Mouse (Mus musculus): ENCODE results near the gene Hace1. TPM values are rescaled to one million over a fixed set of nuclear protein-coding genes. Genes with fewer than 3 reads are reported as not detected.
"Not testable (repeated sequence)": the region's sequence is repeated elsewhere in the genome, so short reads cannot be mapped to it uniquely, and the experiment has no call there.

Hace1 gene
- 26.5 and 35.3 TPM in 2 replicates for total RNA-seq (2017)

DNA sequence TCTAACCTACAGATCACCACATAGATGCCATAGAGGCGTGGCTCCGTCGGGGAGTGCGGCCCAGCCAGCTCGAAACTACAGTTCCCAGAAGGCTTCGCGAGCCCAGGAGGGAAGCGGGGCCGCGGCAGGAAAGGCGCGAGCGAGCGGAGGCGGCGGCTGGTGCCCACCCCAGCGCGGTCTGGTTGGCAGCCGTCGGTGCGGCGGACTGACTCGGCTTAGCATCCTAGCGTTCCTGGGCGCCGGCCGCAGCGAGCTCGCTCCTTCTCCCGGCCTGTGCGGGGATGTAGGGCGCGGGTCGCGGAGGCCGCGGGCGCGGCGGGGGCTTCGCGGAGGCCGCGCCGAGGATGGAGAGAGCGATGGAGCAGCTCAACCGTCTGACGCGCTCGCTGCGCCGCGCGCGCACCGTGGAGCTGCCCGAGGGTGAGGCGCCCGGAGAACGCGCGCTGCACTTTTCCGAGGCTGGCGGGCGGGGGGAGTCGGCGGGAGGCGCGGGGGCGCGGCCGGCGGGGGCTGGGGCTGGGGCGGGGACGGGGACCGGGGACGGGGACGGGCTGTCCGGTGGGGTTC lies at the start of gene Hace1:
TSS of gene Hace1 (plus strand) at position 99 of the 567 bp plus-strand sequence.
- ATAC-seq (replicated peaks; ENCODE audit: low read depth, poor library complexity, severe bottlenecking): peak; percentile 98

DNA sequence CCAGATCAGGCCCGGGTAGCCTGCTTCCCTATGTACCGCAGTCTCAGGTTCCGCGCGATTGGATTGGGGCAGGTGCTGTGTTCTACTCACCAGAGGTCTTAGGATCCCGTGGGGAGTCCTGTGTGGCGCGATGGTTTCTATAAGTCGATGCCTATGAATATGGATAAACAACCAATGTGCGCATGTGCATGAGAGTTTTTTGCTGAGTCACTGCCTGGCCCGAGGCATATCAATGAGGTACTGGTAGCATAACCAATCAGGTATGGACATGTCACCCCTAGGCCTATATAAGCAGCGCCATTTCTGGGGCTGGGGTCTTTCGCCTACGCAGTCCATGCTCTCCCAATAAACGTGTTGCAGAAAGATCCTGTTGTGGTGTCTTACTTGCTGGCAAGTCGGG lies 40.3 kb upstream of the Hace1 start:
- ATAC-seq (replicated peaks; ENCODE audit: low read depth, poor library complexity, severe bottlenecking): not testable (repeated sequence)

DNA sequence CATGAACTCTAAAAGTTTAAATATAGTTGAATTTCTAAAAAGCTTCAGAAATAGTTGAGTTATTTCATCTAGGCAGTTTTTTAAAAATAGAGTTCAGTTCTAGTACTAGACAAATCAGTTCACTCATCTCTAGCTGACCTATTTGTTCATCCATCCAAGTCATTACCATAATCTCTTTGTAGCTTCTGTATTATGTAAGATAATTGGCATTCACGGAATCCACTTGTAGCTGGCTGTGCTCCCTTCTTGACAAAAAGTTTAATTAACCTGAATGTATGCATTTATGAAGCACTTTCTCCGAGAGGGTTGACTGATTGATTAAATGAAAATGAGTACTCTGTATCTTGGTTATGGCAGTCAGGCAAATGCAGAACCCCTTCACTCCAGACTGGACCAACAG lies 34.9 kb upstream of the Hace1 start:
- ATAC-seq (replicated peaks; ENCODE audit: low read depth, poor library complexity, severe bottlenecking): no peak

DNA sequence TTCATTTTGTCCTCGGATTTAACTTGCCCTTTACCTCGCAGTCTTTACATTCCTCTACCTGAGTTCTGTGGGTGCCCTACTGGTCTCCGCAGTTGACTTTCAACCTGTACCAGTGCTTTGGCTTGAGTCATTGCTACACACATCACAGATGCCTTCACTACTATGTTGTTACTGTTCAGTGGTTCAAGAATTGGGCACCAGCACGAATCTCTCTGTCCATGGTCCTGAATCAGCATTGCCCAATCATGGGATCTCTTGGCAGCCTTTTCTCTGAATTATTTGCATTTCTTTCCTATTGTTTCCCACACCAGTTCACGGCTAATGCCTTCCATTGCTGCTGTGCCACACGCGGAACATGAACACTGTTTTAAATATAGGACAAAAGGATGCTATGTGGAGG lies 30.8 kb upstream of the Hace1 start:
- peak; percentile 93 for ATAC-seq (replicated peaks; ENCODE audit: low read depth, poor library complexity, severe bottlenecking)

DNA sequence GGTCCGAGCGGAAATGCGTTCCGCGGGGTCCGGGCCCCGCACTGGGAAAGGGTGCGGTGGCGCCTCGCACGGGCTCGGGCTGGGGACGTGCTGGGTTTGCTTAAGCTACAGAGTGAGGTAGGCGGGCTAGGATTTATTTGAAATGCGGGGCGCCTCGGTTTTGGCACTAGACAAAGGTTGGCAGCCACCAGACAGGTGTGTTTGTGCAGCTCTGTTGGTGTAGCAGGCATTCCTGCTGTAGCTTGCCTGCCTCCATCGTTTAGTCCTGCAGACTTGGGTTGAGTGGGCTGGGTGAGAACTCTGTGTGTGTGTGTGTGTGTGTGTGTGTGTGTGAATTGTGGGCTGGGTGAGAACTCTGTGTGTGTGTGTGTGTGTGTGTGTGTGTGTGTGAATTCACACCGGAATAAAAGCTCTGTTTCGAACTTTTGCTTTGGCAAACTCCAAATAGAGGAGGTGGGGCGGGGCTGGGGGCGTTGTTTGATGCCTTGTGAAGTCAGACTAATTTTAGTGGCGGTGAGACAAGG lies 731 bp downstream of the Hace1 start:
- peak; percentile 35 for ATAC-seq (replicated peaks; ENCODE audit: low read depth, poor library complexity, severe bottlenecking)

DNA sequence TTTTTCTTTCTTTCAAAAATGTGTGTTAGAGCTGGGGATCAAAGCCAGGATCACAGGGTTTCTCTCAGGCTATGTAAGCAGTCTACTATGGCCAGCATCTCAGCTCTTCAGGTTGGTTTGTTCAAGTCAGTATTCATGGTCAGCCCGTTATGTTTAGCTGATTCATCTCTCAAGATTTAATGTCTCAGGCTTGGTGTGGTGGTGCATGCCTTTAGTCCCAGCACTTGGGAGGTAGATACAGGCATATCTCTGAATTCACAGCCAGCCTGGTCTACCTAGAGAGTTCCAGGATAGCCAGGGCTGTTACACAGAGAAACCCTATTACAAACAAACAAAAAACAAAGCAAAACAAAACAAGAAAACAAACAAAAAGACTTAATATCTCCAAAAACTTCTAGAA lies 5.7 kb downstream of the Hace1 start:
- no peak for ATAC-seq (replicated peaks; ENCODE audit: low read depth, poor library complexity, severe bottlenecking)

DNA sequence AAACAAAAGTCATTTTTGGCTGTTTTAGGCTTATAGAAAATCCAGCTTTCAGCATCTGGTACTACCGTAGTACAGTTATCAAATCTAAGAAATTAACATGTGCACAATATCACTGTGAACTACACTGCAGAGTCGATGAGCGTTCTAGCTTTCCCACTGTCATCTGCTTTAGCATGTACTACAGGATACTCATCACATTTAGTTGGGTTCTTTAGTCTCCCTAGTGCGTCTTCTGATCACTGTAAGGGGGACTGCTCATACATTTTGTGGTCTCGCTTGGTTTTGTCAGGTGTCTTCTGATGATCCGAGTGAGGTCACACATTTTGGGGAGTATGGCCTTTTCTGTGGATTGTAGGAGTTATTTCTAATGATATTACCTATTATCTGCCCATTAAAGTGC lies 6.2 kb downstream of the Hace1 start:
- ATAC-seq (replicated peaks; ENCODE audit: low read depth, poor library complexity, severe bottlenecking): peak; percentile 17; the same call in 1 of the 2 replicates

DNA sequence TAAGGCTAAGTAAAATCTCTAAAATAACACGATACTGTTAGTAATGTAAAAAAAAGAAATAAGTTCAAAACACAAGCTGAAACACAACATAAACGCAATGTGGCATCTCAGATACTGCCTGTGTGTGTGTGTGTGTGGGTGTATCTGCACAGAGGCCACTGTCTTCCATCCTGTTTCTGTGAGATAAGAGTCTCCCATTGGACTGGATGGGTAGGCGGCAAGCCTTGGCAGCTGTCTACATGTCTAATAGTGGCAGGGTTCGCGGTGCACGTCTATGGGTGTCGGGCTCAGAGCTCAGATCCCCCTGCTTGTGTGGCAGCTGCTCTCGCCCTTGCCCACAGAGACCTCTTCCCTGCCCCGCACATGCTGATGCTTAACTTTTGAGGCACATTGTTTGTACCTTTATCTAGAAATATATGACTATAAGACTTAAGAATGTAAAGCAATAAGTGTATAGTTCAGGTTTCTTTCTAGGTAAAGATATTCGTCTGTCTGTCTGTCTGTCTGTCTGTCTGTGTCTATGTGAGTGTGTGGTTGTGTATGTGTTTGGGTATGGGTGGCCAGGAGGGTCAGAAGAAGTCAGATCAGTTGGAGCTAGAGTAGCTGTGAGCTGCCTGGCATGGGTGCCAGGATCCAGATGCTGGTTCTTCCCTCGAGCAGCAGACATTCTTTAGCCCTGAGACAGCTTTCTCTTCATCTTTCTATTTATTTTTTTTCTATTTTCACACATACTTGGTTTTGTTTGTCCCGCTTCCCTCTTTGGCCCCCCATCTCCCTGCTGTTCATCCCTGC lies 6.9 kb downstream of the Hace1 start:
- ATAC-seq (replicated peaks; ENCODE audit: low read depth, poor library complexity, severe bottlenecking): peak; percentile 100

DNA sequence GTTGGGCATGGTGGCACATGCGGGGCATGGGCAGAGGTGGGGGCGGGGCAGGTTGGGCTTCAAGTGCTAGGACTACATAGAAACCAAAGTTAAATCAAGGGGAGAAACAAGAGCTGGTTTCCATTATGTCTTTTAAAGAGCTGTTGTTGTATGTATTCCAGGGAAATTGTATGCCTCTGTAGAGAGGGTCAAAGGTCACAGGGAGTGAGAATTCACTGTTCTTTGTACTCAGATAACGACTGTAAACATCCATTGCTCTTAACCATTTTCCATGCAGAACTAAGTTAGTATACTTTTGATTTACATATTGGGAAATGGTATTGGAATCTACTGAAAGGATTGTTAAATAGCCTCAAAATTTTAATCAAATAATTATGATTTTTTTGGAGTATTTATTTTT lies 28.2 kb downstream of the Hace1 start:
- ATAC-seq (replicated peaks; ENCODE audit: low read depth, poor library complexity, severe bottlenecking): no peak

DNA sequence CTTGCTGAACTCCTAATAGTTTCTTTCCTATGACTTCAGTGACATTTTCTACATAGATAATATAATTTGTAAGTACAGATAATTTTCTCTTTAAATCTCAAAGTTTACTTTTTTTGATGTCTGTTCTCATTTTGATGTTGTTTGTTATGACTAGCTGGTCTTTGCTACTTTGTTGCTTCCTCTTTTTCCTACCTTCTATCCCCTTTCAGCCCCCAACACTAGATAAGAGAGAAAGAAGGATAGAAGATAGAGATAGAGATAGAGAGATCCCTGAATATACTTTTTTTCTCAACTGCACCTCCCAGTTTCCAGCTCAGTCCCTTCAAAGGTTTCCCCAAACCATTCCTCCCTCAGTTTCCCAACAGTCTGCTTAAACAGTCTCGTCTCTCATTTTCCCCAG lies 33.1 kb downstream of the Hace1 start:
- ATAC-seq (replicated peaks; ENCODE audit: low read depth, poor library complexity, severe bottlenecking): no peak

DNA sequence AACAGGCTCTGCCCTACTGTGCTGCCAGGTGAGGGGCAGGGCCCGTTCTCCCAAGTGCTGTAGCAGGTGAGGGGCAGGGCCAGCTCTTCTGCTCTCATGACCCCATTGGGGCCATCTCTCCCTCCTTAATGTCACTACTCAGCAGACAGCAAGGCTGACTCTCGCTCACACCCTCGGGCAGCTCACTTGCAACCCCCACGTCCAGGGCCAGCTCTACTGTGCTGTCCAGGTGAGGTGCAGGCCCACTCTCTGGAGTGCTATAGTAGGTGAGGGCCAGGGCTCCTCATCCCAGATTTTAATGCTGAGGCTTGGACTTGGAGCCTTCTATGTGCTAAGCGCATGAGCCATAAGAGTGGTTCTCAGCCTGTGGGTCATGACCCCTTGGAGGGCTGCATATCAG lies 38.4 kb downstream of the Hace1 start:
- no peak for ATAC-seq (replicated peaks; ENCODE audit: low read depth, poor library complexity, severe bottlenecking)

DNA sequence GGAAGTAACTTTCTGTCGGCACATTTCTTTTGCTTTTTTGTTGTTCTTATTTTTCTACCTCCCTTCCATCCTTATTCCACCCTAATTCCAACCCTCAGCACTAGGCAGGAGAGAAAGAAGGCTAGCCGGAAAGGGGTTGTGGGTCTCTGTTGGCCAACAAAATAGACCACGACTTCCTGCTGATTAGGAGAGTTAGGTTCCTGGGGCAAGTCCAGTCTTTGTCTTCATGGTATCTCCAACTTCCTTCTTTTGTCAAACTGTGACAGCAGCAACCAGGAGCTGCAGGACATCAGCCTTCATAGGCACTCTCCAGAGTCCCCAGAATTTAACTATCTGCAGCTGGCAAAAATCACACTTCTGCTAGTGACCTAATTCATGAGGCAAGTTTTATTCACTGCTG lies 41.4 kb downstream of the Hace1 start:
- ATAC-seq (replicated peaks; ENCODE audit: low read depth, poor library complexity, severe bottlenecking): peak; percentile 97

DNA sequence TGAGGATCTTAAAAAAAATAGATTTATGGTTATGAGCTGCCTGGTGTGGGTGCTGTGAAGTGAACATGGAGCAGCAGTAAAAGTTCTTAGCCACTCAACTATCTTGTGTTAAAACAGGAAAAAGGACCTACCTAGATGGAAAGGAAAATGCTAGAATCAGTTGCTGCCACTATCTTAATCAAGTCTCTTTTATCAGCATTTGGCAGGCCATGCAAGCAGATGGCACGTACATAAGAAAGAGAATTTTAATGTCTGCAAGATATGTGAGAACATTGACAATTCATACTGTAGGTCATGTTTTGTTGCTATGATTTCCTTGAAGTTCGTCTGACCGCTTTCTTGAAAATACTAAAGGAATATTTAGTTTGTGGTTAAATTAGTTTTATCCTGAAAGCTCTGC lies 54.4 kb downstream of the Hace1 start:
- no peak for ATAC-seq (replicated peaks; ENCODE audit: low read depth, poor library complexity, severe bottlenecking)

DNA sequence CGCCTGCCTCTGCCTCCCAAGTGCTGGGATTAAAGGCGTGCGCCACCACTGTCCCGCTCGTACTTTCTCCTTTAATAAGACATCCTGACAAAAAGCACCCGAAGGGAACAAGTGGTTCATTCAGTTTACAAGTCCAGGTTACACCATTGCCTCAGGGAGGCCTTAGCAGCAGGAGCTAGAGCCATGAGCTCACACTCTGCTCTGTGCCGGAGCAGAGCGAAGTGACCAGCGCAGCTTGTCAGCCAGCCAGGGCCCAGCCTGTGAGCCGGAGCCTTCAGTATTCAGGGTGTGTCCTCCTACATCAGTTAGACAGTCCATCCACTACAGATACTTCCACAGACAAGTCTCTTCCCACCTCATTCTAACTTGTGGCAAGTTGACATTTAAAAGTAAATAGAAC lies 55.0 kb downstream of the Hace1 start:
- no peak for ATAC-seq (replicated peaks; ENCODE audit: low read depth, poor library complexity, severe bottlenecking)

DNA sequence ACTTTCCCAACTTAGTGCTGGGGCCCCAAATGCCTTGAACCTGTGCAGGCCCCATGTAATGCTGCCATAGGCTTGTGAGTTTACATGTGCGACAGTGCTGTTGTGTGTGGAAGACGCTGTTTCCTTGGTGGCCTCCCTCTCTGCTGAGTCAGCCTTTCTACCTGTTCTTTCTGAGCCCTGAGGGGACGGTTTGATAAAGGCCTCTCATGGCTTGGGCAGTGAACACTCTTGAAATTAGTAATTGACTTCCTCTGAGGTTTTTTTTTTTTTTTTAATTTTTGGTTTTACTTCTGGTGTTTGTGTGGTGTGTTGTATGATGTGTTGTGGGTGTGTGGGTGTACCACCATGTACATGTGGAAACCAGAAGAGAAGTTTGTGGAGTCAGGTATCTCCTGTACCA lies 57.6 kb downstream of the Hace1 start:
- ATAC-seq (replicated peaks; ENCODE audit: low read depth, poor library complexity, severe bottlenecking): no peak

DNA sequence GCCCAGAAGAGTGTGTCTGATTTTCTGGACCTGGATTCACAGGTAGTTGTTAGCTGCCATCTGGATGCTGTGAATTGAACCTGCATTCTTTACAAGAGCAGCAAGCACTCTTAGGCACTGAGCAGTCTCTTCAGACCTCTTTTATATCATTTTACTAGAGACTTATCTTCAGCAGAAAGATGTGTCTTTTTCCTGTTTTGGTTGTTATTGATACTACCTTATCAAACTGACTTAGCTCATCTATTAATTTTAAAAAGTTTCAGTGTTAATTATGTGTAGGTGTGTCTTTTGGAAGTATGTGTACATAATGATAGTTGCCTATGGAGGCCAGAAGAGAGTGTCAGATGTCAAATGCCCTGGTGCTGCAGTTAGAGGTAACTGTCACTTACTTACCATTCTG lies 62.1 kb downstream of the Hace1 start:
- ATAC-seq (replicated peaks; ENCODE audit: low read depth, poor library complexity, severe bottlenecking): no peak

DNA sequence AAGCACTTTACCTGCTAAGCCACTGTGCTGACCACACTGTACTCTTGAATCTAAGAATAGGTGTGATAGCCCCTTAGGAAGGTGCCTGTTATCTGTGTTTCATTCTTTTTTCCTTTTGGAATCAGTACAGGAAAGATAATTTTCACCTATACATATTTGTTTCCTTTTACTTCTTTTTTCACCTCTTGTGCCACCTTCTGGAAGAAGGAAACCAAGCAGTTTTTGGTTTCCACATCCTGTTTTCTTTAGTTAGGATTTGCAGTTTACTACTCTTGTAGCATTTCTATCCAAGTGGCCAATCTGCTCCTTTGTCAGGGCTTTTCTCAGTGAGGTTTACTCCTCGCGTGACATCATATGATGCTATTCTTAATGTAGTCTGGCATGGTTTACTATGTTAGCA lies 76.4 kb downstream of the Hace1 start:
- ATAC-seq (replicated peaks; ENCODE audit: low read depth, poor library complexity, severe bottlenecking): no peak

DNA sequence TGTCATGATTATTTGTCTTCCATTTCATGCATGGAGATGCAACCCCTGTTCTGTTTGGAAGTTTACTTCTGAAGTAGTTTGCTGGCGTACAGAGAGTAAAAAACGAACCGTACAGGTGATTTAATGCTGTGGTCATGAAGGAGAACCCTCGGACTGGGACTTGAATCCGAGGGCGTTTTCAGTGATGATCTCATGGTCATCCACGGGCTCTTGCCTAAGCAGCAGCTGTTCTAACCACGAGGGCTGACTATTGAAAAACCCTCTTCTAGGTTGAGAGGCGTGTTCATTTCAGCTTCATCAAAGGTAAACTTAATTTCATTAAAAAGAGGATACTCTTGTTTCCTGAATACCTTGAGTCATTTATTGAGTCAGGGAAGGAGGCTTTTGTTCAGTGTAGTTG lies 84.4 kb downstream of the Hace1 start:
- ATAC-seq (replicated peaks; ENCODE audit: low read depth, poor library complexity, severe bottlenecking): no peak

DNA sequence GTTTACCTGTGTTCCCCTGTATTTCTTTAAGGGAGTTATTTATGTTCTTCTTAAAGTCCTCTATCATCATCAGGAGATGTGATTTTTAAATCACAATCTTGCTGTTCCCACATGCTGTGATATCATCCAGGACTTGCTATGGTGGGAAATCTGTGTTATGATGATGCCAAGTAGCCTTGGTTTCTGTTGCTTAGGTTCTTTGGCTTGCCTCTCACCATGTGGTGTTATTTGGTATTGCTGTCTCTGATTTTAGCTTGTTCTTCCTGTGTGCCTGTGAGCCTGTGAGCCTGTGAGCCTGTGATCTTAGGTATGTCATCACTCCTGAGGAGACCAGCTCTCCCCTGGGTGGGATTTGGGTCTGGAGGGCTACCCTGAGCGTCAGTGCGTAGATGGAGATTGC lies 90.6 kb downstream of the Hace1 start:
- ATAC-seq (replicated peaks; ENCODE audit: low read depth, poor library complexity, severe bottlenecking): no peak

DNA sequence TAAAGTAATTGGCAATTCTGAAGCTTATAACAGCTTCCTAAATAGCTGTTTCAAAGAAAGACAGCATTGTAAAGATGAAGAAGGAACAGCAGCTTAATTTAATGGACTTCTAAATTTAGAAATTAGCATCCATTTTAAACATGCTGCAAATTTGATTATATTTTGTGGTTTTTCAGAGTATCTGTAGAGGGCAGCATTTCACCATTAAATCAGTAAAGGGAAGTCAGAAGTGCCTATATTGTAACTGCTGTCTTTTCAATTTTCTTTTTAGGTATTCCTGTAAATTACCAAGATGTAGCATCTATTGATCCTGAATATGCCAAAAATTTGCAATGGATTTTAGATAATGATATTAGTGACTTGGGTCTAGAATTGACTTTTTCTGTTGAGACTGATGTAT lies 99.2 kb downstream of the Hace1 start:
- ATAC-seq (replicated peaks; ENCODE audit: low read depth, poor library complexity, severe bottlenecking): peak; percentile 65

DNA sequence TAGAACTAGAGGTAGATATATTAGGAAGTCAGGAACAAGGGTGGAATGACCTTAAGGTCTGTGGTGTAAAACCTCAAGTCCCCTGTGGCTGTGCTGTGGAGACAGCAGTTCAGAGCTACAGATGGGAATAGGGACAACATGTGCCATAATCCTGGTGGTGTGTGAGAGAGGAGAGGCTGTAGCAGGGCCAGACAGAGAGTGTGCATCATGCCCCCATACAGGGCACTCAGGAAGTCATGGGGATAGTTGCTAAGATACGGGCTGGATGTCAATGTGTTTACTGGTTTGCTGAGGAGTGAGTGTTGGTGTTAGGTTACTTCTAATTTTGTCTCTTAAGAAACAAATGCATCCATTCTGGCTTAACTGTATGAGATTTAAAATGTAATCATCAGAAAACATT lies 108.6 kb downstream of the Hace1 start:
- ATAC-seq (replicated peaks; ENCODE audit: low read depth, poor library complexity, severe bottlenecking): no peak

DNA sequence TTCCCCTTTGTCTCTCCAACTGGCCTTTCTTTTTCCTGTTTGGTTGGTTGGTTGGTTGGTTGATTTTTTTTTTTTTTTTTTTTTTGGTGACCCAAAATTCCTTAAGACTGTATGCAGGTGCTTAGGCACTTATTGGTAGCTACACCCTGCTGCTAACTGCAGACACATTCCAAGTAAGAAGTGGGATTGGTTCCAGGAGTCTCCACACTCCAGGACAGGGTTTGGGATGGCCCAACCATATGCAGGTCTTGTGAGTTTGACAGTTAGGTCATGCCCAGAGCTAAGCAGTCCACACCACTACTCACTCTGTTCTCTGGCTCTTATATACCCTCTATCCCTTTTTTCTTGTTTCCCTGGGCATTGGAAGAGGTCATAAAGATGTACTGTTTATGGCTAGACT lies 117.3 kb downstream of the Hace1 start:
- ATAC-seq (replicated peaks; ENCODE audit: low read depth, poor library complexity, severe bottlenecking): no peak

Data from common myeloid progenitor, adult 5-6 weeks (primary cell).